Mouse (Mus musculus) liver, embryonic 16.5 days (tissue): Measurements from ENCODE around the gene Smarcc1. TPM values are rescaled to one million over a fixed set of nuclear protein-coding genes. Genes with fewer than 3 reads are reported as not detected.

Experiments
- ATAC-seq: fragments of 200-750 bp; cut with Nextera tagmentation; 2 replicates; pipeline ENCODE4 v1.8.0; 2017; ENCODE audit warnings: low read depth, mild to moderate bottlenecking, moderate number of reproducible peaks, moderate library complexity
- H3K27ac ChIP-seq: fragments of 300-500 bp; sonication (generic); 2 replicates; pipeline ENCODE4 v1.5.1; 2014; ENCODE audit warnings: mild to moderate bottlenecking, low read length
- H3K27me3 ChIP-seq: fragments of 300-500 bp; sonication (generic); 2 replicates; pipeline ENCODE4 v1.6.1; 2014; ENCODE audit warnings: low read depth, low read length, mixed read lengths; ENCODE audit not compliant: control insufficient read depth, insufficient read depth
- H3K36me3 ChIP-seq: fragments of 300-500 bp; sonication (generic); 2 replicates; pipeline ENCODE4 v1.6.1; 2014; ENCODE audit warnings: mild to moderate bottlenecking; ENCODE audit not compliant: control insufficient read depth, insufficient read depth
- H3K4me1 ChIP-seq: fragments of 300-500 bp; sonication (generic); 2 replicates; pipeline ENCODE4 v1.6.1; 2014; ENCODE audit warnings: low read depth, low read length, mixed read lengths; ENCODE audit not compliant: control insufficient read depth
- H3K4me2 ChIP-seq: fragments of 300-500 bp; sonication (generic); 2 replicates; pipeline ENCODE4 v1.6.1; 2014; ENCODE audit warnings: low read depth, low read length, mixed read lengths
- H3K4me3 ChIP-seq: fragments of 300-500 bp; sonication (generic); 2 replicates; pipeline ENCODE4 v1.5.1; 2014; ENCODE audit warnings: low read depth, mild to moderate bottlenecking, low read length
- H3K9ac ChIP-seq: fragments of 300-500 bp; sonication (generic); 2 replicates; pipeline ENCODE4 v1.6.1; 2014; ENCODE audit warnings: low read depth, low read length
- H3K9me3 ChIP-seq: fragments of 300-500 bp; sonication (generic); replicated peaks from 2 replicates; pipeline ENCODE4 v1.6.1; 2016; ENCODE audit warnings: low read length; ENCODE audit not compliant: control insufficient read depth
- WGBS: fragments of 180-500 bp; shearing (Covaris S2); extraction: QIAGEN DNeasy Blood & Tissue Kit; methylation state at CpG from one replicate; pipeline ENCODE4 v1.1.7; 2014; ENCODE audit not compliant: insufficient replicate concordance; 5-methylcytosine and 5-hydroxymethylcytosine counted together
- microRNA-seq: library from miRNA; unstranded; fragments of <30 nt; microRNA quantifications from one replicate; pipeline ENCODE4, GENCODE M21; 2016
- polyA plus RNA-seq: library from polyadenylated mRNA; unstranded; fragments of >200 nt; fragmentation: Nextera tagmentation; extraction: Ambion mirVana; gene quantifications from 2 replicates; pipeline ENCODE4 v1.2.1, GENCODE M21; 2015

The Smarcc1 gene
- polyA plus RNA-seq, 1 experiment from 2014 or later: 25.7 TPM

GRCm38 (mm10) chr9:110277431-110277881 lies 159.9 kb downstream of the Smarcc1 start:
- Histone ChIP-seq H3K4me2 (no peak overlapping the region), H3K4me1 (no peaks in the 10 kb centered on the region), H3K9ac (no peak overlapping the region), H3K27ac (no peak overlapping the region), H3K9me3 (no peaks in the 10 kb centered on the region), H3K36me3 (no peaks in the 10 kb centered on the region), H3K27me3 (no peaks in the 10 kb centered on the region), H3K4me3 (no peak overlapping the region)
- WGBS: 48% methylated on average over 8 of the region's 8 CpGs
- no peak for ATAC-seq

GRCm38 (mm10) chr9:110284075-110284697 lies 166.7 kb downstream of the Smarcc1 start:
- H3K9me3 ChIP-seq: no peaks in the 10 kb centered on the region
- WGBS: 83% methylated on average over 8 of the region's 10 CpGs
- no peak overlapping the region for H3K9ac ChIP-seq
- no peak overlapping the region for H3K4me2 ChIP-seq
- no peak overlapping the region for H3K4me3 ChIP-seq
- H3K27me3 ChIP-seq: no peaks in the 10 kb centered on the region
- no peaks in the 10 kb centered on the region for H3K4me1 ChIP-seq
- ATAC-seq: no peak
- no peak overlapping the region for H3K27ac ChIP-seq
- H3K36me3 ChIP-seq: no peaks in the 10 kb centered on the region

- WGBS: 68% methylated on average over 7 of the region's 7 CpGs
These were observed 169.9 kb downstream of the Smarcc1 start for GRCm38 (mm10) chr9:110287321-110287924.

More at GRCm38 (mm10) chr9:110287321-110287924, 169.9 kb downstream of the Smarcc1 start:
- no peak overlapping the region for H3K27ac ChIP-seq
- no peak overlapping the region for H3K9ac ChIP-seq
- no peak overlapping the region for H3K4me2 ChIP-seq
- H3K27me3 ChIP-seq: no peaks in the 10 kb centered on the region
- no peaks in the 10 kb centered on the region for H3K36me3 ChIP-seq
- H3K9me3 ChIP-seq: no peaks in the 10 kb centered on the region
- H3K4me3 ChIP-seq: no peak overlapping the region
- no peaks in the 10 kb centered on the region for H3K4me1 ChIP-seq
- ATAC-seq: no peak

Small RNA genes lying within 50 kb of the gene (microRNA-seq; reads per million reads assigned to microRNA genes)
- 182 reads per million, percentile 59 among the genes with 10 or more reads in this experiment for gene Mir6236

Other genes with a start within 250 kb of the Smarcc1 start
- gene Cdc25a, start 242.1 kb upstream of the Smarcc1 start, polyA plus RNA-seq: 9.9 and 10.7 TPM in 2 replicates
- 13.0 TPM in 2 replicates for gene Map4, start 186.2 kb upstream of the Smarcc1 start, polyA plus RNA-seq
- gene Dhx30, start 122 bp downstream of the Smarcc1 start, polyA plus RNA-seq: 31.2 and 32.3 TPM in 2 replicates
- gene Cspg5, start 126.1 kb downstream of the Smarcc1 start, polyA plus RNA-seq: 0.18 and 0.22 TPM in 2 replicates
- gene Elp6, start 187.5 kb downstream of the Smarcc1 start, polyA plus RNA-seq: 6.0 and 6.1 TPM in 2 replicates
- gene Scap, start 215.6 kb downstream of the Smarcc1 start, polyA plus RNA-seq: 31.8 and 36.6 TPM in 2 replicates